8 mouse cellular contexts compared by ENCODE assay signal in genomic region chr8:74847376-74848048, GRCm38 (mm10). TPM values are rescaled to one million over a fixed set of nuclear protein-coding genes. Genes with fewer than 3 reads are reported as not detected.
DNase-seq lines count a peak whose midpoint lies in the region; ATAC-seq and TF ChIP-seq lines count a peak whose summit lies in the region.

No protein-coding gene starts in this region.

- H3K9ac ChIP-seq in forebrain, embryonic 12.5 days = no peak overlapping the region
- H3K9ac ChIP-seq in midbrain, embryonic 13.5 days (replicated peaks) = no peak overlapping the region

- H3K27me3 ChIP-seq in heart, embryonic 10.5 days (ENCODE audit: insufficient read depth, poor library complexity, severe bottlenecking) = no peaks in the 10 kb centered on the region
- peaks cover 16% of the 10 kb centered on the region for H3K27me3 ChIP-seq in E14TG2a.4 (ENCODE audit: insufficient read depth, low read length)
- no peaks in the 10 kb centered on the region; the same call in 1 of the 2 replicates for H3K27me3 ChIP-seq in forebrain, embryonic 12.5 days
- H3K27me3 ChIP-seq in midbrain, embryonic 13.5 days = 0 out of 2 replicates have a peak, but pooled peaks cover 2% of the 10 kb centered on the region

- H3K4me3 ChIP-seq in heart, embryonic 10.5 days = no peak overlapping the region
- H3K4me3 ChIP-seq in E14TG2a.4 (replicated peaks; ENCODE audit: low read length) = no peak overlapping the region
- H3K4me3 ChIP-seq in forebrain, embryonic 12.5 days (replicated peaks) = no peak overlapping the region
- H3K4me3 ChIP-seq in midbrain, embryonic 13.5 days (replicated peaks) = no peak overlapping the region

- no peaks in the 10 kb centered on the region for H3K4me1 ChIP-seq in heart, embryonic 10.5 days
- H3K4me1 ChIP-seq in E14TG2a.4 (replicated peaks; ENCODE audit: low read depth, low read length) = peaks cover 4% of the 10 kb centered on the region
- H3K4me1 ChIP-seq in forebrain, embryonic 12.5 days = no peaks in the 10 kb centered on the region
- H3K4me1 ChIP-seq in midbrain, embryonic 13.5 days (replicated peaks) = no peaks in the 10 kb centered on the region

- intact Hi-C loops in heart, postnatal 14 days (cut with DNase I) = no loop called here

- H3K9me3 ChIP-seq in heart, embryonic 10.5 days = no peaks in the 10 kb centered on the region
- H3K9me3 ChIP-seq in E14TG2a.4 (ENCODE audit: low read length) = no peaks in the 10 kb centered on the region
- no peaks in the 10 kb centered on the region for H3K9me3 ChIP-seq in forebrain, embryonic 12.5 days
- H3K9me3 ChIP-seq in midbrain, embryonic 13.5 days = no peaks in the 10 kb centered on the region

- 0 out of 2 replicates have a peak, but pooled peaks have one; percentile 27 for ATAC-seq in forebrain, embryonic 12.5 days (ENCODE audit: low FRiP score)
- ATAC-seq in midbrain, embryonic 13.5 days = peak; percentile 55; the same call in 1 of the 2 replicates

- no peak overlapping the region for H3K27ac ChIP-seq in heart, embryonic 10.5 days
- H3K27ac ChIP-seq in forebrain, embryonic 12.5 days = no peak overlapping the region
- no peak overlapping the region for H3K27ac ChIP-seq in midbrain, embryonic 13.5 days

- WGBS in heart, embryonic 10.5 days = 20% methylated on average over 12 of the region's 12 CpGs
- 18% methylated on average over 12 of the region's 12 CpGs for WGBS in forebrain, embryonic 12.5 days
- WGBS in midbrain, embryonic 13.5 days = 39% methylated on average over 12 of the region's 12 CpGs

- H3K4me2 ChIP-seq in forebrain, embryonic 12.5 days = no peak overlapping the region
- no peak overlapping the region for H3K4me2 ChIP-seq in midbrain, embryonic 13.5 days (replicated peaks)

- peak; percentile 38 for TF ChIP-seq CTCF in E14TG2a.4 (conservative IDR thresholded peaks at IDR 0.05; ENCODE audit: low read length)

- DNase-seq in heart, embryonic 10.5 days (ENCODE audit: low spot score) = peak; percentile 74
- no peak for DNase-seq in heart, postnatal 14 days
- no peak for DNase-seq in frontal cortex, postnatal 36 days (ENCODE audit: low spot score in 2 of 2)
- DNase-seq in thymus, postnatal 14 days = no peak
- DNase-seq in thymus, adult 18-20 months = no peak

- no peaks in the 10 kb centered on the region for H3K36me3 ChIP-seq in heart, embryonic 10.5 days
- H3K36me3 ChIP-seq in E14TG2a.4 (ENCODE audit: insufficient read depth, low read length) = no peaks in the 10 kb centered on the region
- H3K36me3 ChIP-seq in forebrain, embryonic 12.5 days (replicated peaks) = no peaks in the 10 kb centered on the region
- no peaks in the 10 kb centered on the region for H3K36me3 ChIP-seq in midbrain, embryonic 13.5 days

RNA-seq across cellular contexts. Expression of gene Isx, which starts 25.5 kb away (rescaled TPM):
- 0.09 TPM in 1 of 2 replicates, not detected in the other for polyA plus RNA-seq in heart, embryonic 10.5 days (2016; fragmentation: Nextera tagmentation; extraction: Ambion mirVana)
- under 1 TPM in 1 of 2 experiments, not detected in 1; 0.24 TPM for total RNA-seq in heart, postnatal 14 days (2021)
- not detected in 2 replicates for polyA plus RNA-seq in forebrain, embryonic 12.5 days (2016; fragmentation: Nextera tagmentation; extraction: Ambion mirVana)
- polyA plus RNA-seq in midbrain, embryonic 13.5 days (2015; fragmentation: Nextera tagmentation; extraction: Ambion mirVana) = not detected in 2 replicates
